Mouse (Mus musculus) intestine, embryonic 14.5 days (tissue): ENCODE results near the gene Tctn1. TPM values are rescaled to one million over a fixed set of nuclear protein-coding genes. Genes with fewer than 3 reads are reported as not detected.

Experiments used
- ATAC-seq: fragments of 200-750 bp; cut with Nextera tagmentation; replicated peaks from 2 replicates; pipeline ENCODE4 v1.8.0; 2017; ENCODE audit warnings: low read depth, moderate number of reproducible peaks, moderate TSS enrichment, moderate library complexity; ENCODE audit not compliant: low FRiP score, low TSS enrichment
- DNase-seq: peaks from one replicate; pipeline ENCODE4 v3.0.0-alpha.2; 2018; ENCODE audit warnings: low spot score
- H3K27ac ChIP-seq: fragments of 300-500 bp; sonication (generic); 2 replicates; pipeline ENCODE4 v1.5.1; 2014; ENCODE audit warnings: low read depth, mild to moderate bottlenecking, control low read depth
- H3K27me3 ChIP-seq: fragments of 300-500 bp; sonication (generic); replicated peaks from 2 replicates; pipeline ENCODE4 v1.6.1; 2014; ENCODE audit warnings: low read length, control low read depth; ENCODE audit not compliant: control insufficient read depth, insufficient read depth
- H3K36me3 ChIP-seq: fragments of 300-500 bp; sonication (generic); 2 replicates; pipeline ENCODE4 v1.6.1; 2014; ENCODE audit warnings: low read length, control low read depth; ENCODE audit not compliant: control insufficient read depth, insufficient read depth
- H3K4me1 ChIP-seq: fragments of 300-500 bp; sonication (generic); replicated peaks from 2 replicates; pipeline ENCODE4 v1.6.1; 2014; ENCODE audit warnings: low read length, control low read depth, mixed read lengths; ENCODE audit not compliant: control insufficient read depth, insufficient read depth
- H3K4me2 ChIP-seq: fragments of 300-500 bp; sonication (generic); 2 replicates; pipeline ENCODE4 v1.6.1; 2014; ENCODE audit warnings: low read length
- H3K4me3 ChIP-seq: fragments of 300-500 bp; sonication (generic); 2 replicates; pipeline ENCODE4 v1.5.1; 2014; ENCODE audit warnings: low read depth, low read length, control low read depth, mixed read lengths
- H3K9ac ChIP-seq: fragments of 300-500 bp; sonication (generic); 2 replicates; pipeline ENCODE4 v1.6.1; 2014; ENCODE audit warnings: mild to moderate bottlenecking, low read length
- H3K9me3 ChIP-seq: fragments of 300-500 bp; sonication (generic); 2 replicates; pipeline ENCODE4 v1.6.1; 2016; ENCODE audit warnings: low read length, control low read depth; ENCODE audit not compliant: control insufficient read depth
- WGBS: fragments of 180-500 bp; shearing (Covaris S2); extraction: QIAGEN DNeasy Blood & Tissue Kit; methylation state at CpG from one replicate; pipeline ENCODE4 v1.1.7; 2014; 5-methylcytosine and 5-hydroxymethylcytosine counted together
- polyA plus RNA-seq: library from polyadenylated mRNA; unstranded; fragments of >200 nt; fragmentation: Nextera tagmentation; extraction: Ambion mirVana; gene quantifications from 2 replicates; pipeline ENCODE4 v1.2.1, GENCODE M21; 2014

Gene Tctn1
- polyA plus RNA-seq, 1 experiment from 2014 or later: 4.2 TPM

- Histone ChIP-seq H3K4me1 (peaks cover 6% of the 10 kb centered on the region), H3K27me3 (no peaks in the 10 kb centered on the region), H3K9ac (no peak overlapping the region), H3K4me3 (no peak overlapping the region), H3K4me2 (no peak overlapping the region), H3K27ac (no peak overlapping the region), H3K9me3 (0 out of 2 replicates have a peak, but pooled peaks cover 5% of the 10 kb centered on the region), H3K36me3 (no peaks in the 10 kb centered on the region)
- ATAC-seq: no peak
- 78% methylated on average over 3 of the region's 3 CpGs for WGBS
- DNase-seq: no peak
Measured at GRCm38 (mm10) chr5:122228271-122228765, 35.9 kb downstream of the Tctn1 start.

- Histone ChIP-seq H3K36me3 (no peaks in the 10 kb centered on the region), H3K9me3 (0 out of 2 replicates have a peak, but pooled peaks cover 5% of the 10 kb centered on the region), H3K27me3 (no peaks in the 10 kb centered on the region), H3K27ac (no peak overlapping the region), H3K4me2 (no peak overlapping the region), H3K4me3 (no peak overlapping the region), H3K4me1 (no peaks in the 10 kb centered on the region), H3K9ac (no peak overlapping the region)
- ATAC-seq (no peak), DNase-seq (no peak)
- 95% methylated on average over 2 of the region's 2 CpGs for whole genome bisulfite sequencing
Measured at GRCm38 (mm10) chr5:122224291-122224690, 40.0 kb downstream of the Tctn1 start.

DNA sequence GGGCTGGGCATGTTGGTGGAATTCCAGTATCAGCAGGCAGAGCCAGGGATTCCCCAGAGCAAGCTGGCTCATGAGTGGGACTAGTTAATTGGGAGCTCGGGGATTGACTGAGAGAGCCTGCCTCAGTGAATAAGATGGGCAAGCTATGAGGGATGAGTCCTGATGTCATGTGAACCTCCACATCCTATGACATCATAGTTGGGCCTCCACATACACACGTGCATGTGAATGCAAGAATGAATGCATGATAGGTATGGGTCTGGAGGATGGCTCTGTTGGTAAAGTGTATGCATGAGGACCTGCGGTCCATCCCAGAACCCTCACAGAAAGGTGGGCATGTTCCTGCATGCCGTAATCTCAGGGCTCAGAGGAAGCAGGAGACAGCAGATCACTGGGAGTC lies 43.2 kb downstream of the Tctn1 start:
- H3K4me2 ChIP-seq: no peak overlapping the region
- no peak overlapping the region for H3K9ac ChIP-seq
- no peaks in the 10 kb centered on the region for H3K9me3 ChIP-seq
- ATAC-seq (no peak), DNase-seq (no peak)
- WGBS: 89% methylated on average over 4 of the region's 4 CpGs
- peaks cover 2% of the 10 kb centered on the region; the same call in 1 of the 2 replicates for H3K36me3 ChIP-seq
- H3K4me3 ChIP-seq: no peak overlapping the region
- no peaks in the 10 kb centered on the region for H3K27me3 ChIP-seq
- no peak overlapping the region for H3K27ac ChIP-seq
- no peaks in the 10 kb centered on the region for H3K4me1 ChIP-seq

GRCm38 (mm10) chr5:122219655-122220629 lies 44.3 kb downstream of the Tctn1 start:
- Histone ChIP-seq H3K9me3 (no peaks in the 10 kb centered on the region), H3K27ac (no peak overlapping the region), H3K4me3 (no peak overlapping the region), H3K36me3 (peaks cover 3% of the 10 kb centered on the region; the same call in 1 of the 2 replicates), H3K27me3 (no peaks in the 10 kb centered on the region), H3K4me1 (no peaks in the 10 kb centered on the region), H3K9ac (no peak overlapping the region), H3K4me2 (no peak overlapping the region)
- DNase-seq (no peak), ATAC-seq (no peak)
- 62% methylated on average over 18 of the region's 18 CpGs for WGBS

DNA sequence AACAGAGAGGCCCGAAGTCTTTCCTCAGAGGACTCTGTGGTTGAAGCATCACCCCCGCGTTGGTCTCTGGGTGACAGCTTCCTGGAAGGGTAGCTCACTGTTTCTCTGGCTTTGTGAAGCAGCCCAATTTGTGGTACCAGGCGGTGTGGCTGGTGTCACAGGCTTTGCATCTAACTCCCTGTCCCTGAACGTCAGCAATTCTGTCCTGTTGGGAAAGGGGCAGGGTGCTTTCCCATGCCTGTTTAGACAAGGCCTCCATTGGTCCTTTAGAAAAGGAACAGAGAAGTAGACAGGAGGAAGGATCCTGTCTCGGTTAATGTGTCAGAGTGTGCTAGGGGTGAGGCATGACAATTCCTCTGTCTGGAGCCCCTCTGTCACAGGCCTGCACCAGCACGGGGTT lies 45.3 kb downstream of the Tctn1 start:
- ATAC-seq (no peak), DNase-seq (no peak)
- WGBS: 87% methylated on average over 7 of the region's 7 CpGs
- Histone ChIP-seq H3K4me3 (no peak overlapping the region), H3K4me1 (no peaks in the 10 kb centered on the region), H3K9ac (no peak overlapping the region), H3K36me3 (peaks cover 3% of the 10 kb centered on the region; the same call in 1 of the 2 replicates), H3K27me3 (no peaks in the 10 kb centered on the region), H3K9me3 (no peaks in the 10 kb centered on the region), H3K4me2 (no peak overlapping the region), H3K27ac (no peak overlapping the region)

- Histone ChIP-seq H3K4me3 (no peak overlapping the region), H3K36me3 (peaks cover 3% of the 10 kb centered on the region; the same call in 1 of the 2 replicates), H3K27ac (no peak overlapping the region), H3K9ac (no peak overlapping the region), H3K9me3 (no peaks in the 10 kb centered on the region), H3K4me1 (no peaks in the 10 kb centered on the region), H3K27me3 (no peaks in the 10 kb centered on the region), H3K4me2 (no peak overlapping the region)
- ATAC-seq: no peak
- WGBS: 82% methylated on average over 12 of the region's 12 CpGs
- DNase-seq: no peak
Measured at GRCm38 (mm10) chr5:122218109-122218905, 46.0 kb downstream of the Tctn1 start.

GRCm38 (mm10) chr5:122217636-122218035 lies 46.6 kb downstream of the Tctn1 start:
- Histone ChIP-seq H3K9ac (no peak overlapping the region), H3K27me3 (no peaks in the 10 kb centered on the region), H3K9me3 (no peaks in the 10 kb centered on the region), H3K4me1 (no peaks in the 10 kb centered on the region), H3K4me3 (no peak overlapping the region), H3K4me2 (no peak overlapping the region), H3K36me3 (peaks cover 3% of the 10 kb centered on the region; the same call in 1 of the 2 replicates), H3K27ac (no peak overlapping the region)
- no peak for ATAC-seq
- 92% methylated on average over 6 of the region's 6 CpGs for WGBS
- no peak for DNase-seq

DNA sequence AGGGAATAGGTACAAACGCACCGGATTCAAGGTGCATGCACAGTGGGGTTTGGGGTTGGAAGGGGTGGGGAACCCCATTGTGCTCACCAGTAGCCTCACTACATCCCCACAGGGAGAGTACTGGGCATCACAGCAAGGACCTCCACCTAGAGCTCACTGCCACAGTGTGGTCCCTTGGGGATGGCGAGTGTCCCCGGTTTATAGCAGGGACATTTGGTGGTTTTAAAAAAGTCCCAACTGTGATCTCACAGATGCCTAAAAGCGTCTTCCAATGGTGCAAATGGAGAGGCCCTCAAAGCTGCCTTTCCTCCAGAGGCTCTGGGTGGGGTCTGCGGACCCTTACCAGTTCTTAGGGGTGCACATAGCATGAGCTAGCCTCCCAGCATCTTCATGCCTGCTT lies 50.4 kb downstream of the Tctn1 start:
- H3K36me3 ChIP-seq: peaks cover 3% of the 10 kb centered on the region; the same call in 1 of the 2 replicates
- no peak for DNase-seq
- no peak overlapping the region for H3K4me3 ChIP-seq
- H3K9ac ChIP-seq: no peak overlapping the region
- no peaks in the 10 kb centered on the region for H3K27me3 ChIP-seq
- WGBS: 93% methylated on average over 6 of the region's 6 CpGs
- no peak for ATAC-seq
- H3K4me2 ChIP-seq: no peak overlapping the region
- H3K4me1 ChIP-seq: peaks cover 6% of the 10 kb centered on the region; the same call in 1 of the 2 replicates
- H3K27ac ChIP-seq: no peak overlapping the region
- no peaks in the 10 kb centered on the region for H3K9me3 ChIP-seq
